Mouse (Mus musculus): ENCODE data around the gene Usp1.
"Not testable (repeated sequence)": the region's sequence is repeated elsewhere in the genome, so short reads cannot be mapped to it uniquely, and the experiment has no call there.

The Usp1 gene

GRCm38 (mm10) chr4:98979976-98980375, 56.4 kb downstream of the Usp1 start:
- CTCF ChIA-PET, result not testable (repeated sequence)

- CTCF ChIA-PET, result no interaction called here
Measured at GRCm38 (mm10) chr4:98984701-98985100, 61.1 kb downstream of the Usp1 start.
